Mouse (Mus musculus): ENCODE results near the gene Slc22a12.

Gene Slc22a12

DNA sequence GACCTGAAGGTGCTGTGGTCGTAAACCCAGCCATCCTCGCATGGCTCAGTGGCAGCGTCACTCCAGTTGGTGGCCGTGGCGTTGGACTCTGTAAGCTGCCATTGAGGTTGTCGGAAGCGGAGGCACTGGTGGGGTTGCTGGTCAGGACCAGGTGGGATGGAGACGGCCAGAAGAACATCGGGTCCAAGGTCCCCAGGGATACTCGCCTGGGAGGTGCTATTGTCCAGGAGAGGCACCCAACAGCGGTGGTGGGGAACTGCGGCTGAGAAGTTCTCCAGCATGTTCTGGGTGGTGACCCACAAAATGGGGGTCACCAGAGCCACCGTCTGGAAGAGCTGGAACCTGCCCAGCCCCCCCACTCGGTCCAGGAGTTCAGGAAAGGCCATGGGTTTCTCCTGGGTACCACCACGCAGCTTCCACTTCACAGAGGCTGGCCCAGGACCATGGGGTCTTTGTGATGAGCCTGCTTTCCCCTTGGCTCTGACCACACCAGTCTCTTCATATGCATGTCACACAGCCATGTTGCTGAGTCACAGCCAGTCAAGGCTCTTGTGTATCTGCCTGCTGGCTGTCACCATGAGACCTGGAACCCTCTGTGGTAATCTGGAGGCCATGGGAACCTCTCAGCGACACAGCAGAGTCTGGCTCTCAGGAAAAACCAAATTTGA lies at the start of gene Slc22a12:
TSS of gene Slc22a12 (minus strand) at position 666 of the 668 bp plus-strand sequence.
- no peak for DNase-seq (ENCODE audit: low spot score)

DNA sequence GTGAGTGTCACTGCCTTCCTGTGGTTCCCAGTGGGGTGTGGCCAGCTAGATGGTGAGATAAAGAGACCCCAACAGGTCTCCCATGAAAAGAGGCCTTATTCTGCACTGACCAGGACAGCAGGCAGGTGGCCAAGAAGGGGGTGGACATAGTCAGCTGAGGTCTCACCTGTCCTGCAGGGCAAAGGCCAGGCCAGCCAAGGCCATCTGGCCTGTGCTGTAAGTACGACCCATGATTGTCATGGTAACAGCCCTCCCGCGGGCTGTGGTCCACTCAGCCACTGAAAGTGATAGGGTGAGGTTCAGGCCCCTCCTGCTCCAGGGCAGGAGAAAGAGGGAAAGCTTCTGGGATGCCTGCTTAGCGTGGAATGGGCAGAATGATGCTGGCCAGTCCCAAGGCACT lies 29.2 kb upstream of the Slc22a12 start:
- no peak for DNase-seq (ENCODE audit: low spot score)

DNA sequence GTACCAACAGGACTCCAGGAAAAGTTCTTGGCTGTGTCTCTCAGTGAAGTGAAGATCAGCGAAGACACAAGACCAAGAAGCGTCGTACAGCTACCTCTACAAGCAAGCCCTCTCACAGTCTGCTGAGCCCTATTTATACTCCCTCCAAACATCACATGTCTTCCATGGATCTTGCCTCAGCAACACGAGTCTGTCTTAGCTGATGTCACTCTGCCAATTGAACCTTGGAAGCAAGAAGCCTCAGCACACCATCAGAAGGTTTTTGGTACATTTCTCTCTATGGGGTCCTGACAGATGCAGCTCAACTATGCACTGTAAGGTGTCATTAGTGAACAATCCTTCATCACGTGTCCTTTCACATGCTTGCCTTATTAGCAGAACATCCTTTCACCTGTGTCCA lies 28.6 kb upstream of the Slc22a12 start:
- no peak for DNase-seq (ENCODE audit: low spot score)

DNA sequence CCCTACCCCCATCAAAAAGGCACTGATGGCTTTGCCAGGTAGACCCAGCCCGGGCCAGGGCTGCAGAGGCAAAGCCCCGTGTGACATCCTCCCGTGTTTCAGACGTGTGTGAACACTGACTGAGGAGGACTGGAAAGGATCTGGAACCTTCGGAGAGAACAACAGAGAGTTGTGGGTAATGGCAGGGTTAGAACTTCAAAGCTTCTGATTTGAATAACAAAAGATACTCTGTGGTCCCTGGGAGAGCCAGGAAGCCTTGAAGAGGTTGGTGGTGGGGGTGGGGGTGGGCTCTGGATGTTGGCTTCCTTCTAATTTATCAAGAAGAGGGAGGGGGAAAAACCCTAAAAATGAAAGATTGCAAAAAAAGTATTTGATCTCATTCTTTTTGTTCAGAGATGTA lies 26.7 kb upstream of the Slc22a12 start:
- no peak for DNase-seq (ENCODE audit: low spot score)

DNA sequence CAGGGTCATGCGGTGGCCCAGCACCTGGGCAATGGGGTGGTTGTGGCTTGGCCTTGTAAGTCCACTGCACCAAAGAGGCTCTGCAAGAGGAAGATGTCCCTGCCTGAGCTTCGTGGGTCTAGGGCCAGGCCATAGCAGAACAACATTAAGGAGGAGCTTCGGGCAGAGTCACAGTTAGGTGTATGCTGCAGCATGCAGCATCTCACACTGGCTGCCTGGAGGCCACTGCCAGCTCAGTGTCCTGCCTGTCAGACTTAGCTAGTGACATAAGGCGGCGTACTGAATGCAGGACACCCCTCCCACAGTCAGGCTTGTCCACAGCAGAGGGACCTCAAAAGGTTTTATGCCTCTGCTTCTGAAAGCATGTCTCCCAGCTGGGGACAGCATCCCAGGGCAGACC lies 26.2 kb upstream of the Slc22a12 start:
- DNase-seq (ENCODE audit: low spot score): no peak

DNA sequence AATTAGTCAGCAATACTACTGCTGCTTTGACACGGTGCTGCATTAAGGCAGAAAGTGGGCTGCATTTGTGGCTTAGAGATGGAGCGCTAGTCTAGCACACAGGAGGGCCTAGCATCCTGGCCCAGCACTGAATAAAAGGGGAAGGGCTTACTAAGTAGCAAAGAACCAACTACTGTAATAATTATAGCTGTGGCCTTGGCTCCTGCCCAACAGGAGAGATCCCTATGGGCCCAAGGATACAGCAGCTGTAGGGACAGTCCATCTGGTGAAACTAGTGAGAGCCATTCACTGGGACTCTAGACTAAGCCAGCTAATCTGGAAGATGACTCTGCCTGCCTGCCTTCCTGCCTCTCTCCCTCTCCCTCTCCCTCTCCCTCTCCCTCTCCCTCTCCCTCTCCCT lies 23.6 kb upstream of the Slc22a12 start:
- no peak for DNase-seq (ENCODE audit: low spot score)

DNA sequence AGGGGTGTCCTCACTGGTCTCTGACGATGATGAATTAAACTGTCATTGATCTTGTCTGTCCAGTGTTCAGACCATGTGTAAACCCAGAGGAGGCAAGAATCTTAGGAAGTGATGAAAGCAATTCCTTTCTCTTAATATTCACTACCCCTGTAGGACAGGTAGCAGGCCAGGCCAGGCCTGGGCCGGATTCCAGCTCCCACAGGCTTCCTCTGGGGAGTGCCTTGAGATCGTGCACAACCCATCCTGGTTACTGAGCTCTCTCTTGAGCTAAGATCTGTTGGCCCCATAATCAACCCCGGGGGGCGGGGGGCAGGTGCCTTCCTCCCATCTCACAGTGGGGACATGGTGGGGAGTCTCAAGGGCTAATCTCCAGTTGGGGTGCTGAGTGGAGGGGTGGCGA lies 22.3 kb upstream of the Slc22a12 start:
- no peak for DNase-seq (ENCODE audit: low spot score)

DNA sequence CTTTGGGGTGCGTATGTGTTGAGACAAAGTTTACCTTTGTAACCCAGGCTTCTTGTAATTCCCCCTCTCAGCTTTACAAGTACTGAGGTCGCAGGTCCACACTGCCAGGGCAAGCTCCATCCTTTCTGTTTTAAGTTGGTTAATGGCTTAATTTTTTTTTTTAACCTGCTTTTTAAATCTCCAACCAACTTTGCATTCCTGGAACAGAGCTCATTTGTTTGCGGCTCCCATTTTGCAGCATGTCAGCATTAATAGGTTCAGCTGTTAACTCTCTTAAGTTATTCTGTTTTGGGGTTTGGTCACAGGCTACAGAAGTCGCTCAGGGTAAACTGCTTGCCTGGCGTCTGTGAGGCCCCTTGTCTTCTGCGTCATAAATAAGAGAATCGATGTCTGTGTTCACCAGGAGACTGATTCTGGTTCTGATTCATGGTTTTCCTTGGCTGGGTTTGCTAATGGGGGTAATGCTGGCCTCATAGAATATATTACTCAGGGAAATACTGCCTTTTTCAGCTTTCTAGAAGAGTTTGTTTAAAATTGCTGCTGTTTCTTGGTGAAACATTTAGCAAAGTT lies 17.5 kb upstream of the Slc22a12 start:
- DNase-seq (ENCODE audit: low spot score): no peak

DNA sequence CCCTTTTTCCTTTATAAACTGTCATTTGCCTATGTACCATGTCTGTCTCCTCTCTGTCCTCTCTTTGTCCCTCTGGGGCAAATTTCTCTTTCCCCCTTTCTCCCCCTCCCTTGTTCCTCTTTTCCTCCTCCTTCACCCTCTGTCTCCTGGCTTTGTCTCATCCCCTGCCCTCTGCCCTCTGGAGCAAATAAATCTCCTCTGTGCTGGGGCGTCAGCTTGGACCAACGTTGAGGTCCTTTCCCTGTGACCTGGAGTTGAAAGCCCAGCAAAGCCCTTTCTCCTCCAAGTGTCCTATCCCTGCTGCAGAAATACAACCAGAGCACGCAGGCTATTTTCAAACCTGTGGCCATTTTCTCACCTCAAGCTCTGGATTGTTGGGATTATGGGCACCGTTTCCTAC lies 16.7 kb upstream of the Slc22a12 start:
- no peak for DNase-seq (ENCODE audit: low spot score)

DNA sequence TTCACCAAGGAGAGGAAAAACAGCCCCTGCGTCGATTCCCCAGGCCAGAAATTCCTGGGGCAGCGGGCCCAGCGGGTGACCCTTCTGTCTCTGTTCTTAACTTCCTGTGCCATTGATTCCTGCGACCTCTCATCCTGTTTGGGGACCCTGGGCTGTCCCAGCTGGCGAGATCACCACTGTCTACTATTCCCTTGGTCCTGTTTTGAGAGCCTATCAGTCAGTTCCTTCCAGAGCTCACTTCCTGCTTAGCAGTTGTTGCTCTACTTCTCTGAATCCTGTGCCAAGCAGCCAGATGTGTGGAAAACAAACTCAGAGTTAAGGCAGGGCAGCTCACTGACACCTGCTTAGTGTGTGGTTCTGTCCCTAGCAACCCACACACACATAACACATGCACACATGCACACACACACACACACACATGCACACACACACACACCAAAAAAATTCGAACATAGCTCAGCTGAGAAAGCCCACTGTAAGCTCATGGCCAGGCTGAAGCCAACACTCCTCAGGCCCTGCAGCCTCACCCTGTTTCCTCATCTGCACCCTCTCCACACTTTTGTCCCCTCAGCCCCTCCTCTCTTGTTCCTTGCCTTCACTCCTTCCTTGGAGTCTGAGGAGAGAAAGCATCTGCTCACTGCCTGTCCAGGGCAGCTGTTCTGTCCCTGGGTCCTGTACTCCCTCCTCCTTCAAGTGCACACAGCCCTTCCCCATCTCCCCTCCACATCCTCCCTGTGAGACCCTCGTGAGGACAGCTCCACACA lies 11.2 kb upstream of the Slc22a12 start:
- DNase-seq (ENCODE audit: low spot score): no peak

DNA sequence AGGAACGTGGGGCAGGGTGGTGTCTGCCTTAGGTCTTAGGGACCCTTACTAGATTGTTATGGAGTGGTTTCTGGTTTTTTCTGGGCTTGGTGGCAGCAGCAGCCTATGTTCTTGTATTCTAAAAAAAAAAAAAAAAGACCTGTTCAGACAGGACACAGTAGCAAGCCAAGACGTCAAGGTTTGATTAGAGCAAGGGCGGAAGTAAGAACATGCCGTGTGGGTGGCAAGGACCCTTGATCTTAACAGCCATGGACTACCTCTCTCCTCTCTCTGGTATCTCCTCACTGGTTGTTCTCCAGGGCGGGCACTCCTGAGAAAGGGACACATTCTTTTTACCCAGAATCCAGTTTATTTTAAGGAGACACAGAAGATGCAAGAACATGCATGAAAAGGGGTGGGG lies 10.3 kb upstream of the Slc22a12 start:
- DNase-seq (ENCODE audit: low spot score): no peak

DNA sequence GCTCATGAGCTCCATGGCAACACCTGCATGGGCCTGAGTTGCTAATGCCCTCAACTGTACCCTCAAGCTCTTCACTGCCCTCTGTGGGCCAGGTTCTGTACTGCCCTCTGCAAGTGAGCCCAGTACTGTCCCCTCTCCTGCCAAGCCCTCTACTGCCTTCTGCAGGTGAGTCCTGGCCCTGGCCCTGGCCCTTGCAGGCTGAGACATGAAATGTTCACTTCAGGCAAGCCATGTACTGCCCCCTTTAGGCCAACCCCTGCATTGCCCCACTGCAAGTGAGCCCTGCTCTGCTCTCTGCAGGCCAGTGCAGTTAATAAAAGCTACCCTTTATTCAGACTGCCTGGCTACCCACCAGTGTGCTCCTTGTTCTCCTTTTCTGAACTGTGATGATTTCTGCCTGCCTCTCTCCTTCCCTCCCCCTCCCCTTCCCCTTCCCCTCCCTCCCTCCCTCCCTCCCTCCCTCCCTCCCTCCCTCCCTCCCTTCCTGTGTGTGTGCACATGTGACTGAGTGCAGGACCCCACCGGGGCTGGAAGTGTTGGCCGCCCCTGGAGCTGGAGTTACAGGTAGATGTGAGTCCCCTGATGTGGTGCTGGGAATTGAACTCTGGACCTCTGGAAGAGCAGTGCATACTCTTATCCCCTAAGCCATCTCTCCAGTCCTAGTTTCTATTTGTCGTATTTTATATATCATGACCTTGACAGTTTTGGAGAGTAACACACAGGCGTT lies 9.6 kb upstream of the Slc22a12 start:
- no peak for DNase-seq (ENCODE audit: low spot score)

DNA sequence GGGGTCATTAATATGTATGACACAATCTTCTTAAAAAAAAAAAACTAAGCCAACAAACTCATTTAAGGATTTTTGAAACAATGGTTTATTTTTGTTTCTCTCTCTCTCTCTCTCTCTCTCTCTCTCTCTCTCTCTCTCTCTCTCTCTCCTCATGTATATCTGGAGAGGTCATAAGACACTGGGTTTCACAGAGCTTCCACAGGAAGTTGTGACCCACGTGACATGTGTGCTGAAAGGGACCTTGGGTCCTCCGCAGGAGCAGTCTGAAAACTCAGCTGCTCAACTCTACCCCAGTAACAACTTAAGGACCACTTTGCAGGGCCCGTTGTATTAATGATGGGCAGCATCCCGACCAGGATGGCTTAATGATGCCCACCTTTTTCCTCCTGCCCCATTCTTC lies 8.4 kb upstream of the Slc22a12 start:
- no peak for DNase-seq (ENCODE audit: low spot score)

DNA sequence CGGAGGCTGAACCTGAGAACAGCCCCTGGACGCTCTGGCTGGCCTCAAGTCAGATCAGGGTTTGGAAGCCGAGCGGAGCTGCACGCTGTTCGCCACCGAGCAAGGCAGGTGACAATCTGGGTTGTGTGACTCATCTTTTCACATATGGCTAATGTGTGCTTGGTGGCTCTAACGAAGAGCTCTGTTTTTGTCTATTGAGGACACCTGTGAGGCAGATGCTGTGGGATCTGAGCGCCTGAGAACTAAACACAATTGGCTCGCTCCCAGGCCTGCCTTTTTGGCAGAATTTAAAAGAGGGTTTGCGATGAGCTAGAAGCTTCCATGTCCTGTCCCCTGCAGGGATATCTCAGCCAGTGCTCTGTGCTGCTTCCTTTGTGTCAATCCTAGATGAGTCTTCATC lies 6.7 kb upstream of the Slc22a12 start:
- no peak for DNase-seq (ENCODE audit: low spot score)

DNA sequence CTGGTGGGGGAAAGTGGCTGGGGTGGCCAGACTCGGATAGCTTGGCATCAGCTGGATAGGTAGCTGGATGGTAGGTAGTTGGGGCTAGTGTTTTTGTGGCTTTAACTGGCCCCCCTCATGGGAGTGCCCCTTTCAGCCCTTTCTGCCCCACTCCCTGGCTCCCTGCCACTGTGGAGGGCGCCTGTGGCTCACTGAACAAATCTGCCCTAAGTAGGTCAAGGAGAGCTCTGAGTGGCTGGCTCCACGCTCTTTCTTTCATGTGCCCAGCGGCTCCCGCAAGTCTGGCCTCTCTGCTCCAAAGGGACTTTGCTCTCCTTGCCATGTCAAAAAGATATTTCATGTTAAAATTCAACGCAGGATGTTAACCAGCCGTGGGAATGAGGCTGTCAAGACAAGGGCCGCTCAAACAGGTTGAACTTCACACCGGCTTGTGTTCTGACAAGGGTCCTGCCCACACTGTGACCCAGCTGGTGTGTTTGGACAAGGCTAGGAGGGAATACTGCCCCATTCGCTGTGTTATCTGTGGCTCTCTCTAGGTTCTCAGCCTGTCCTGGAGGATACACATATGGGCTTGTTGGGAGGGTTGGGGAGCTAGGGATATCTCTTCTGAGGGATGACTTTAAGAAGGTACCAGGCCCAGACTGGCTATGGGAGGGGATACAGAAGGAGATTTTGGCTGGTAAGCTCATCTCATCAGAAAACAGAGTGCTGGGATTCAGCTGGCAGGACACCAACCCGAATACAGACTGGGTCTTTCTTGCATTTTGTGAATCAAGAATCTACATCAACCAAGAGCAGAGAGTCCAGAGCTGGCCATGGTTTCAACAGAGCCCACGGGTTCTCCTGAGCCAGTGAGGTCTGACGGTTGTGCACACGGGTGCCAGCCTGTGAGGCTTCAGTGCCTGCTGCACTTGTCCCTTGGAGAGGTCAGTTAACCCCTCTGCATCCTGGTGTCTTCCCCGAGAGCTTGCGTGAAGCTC lies 5.9 kb upstream of the Slc22a12 start:
- DNase-seq (ENCODE audit: low spot score): no peak

DNA sequence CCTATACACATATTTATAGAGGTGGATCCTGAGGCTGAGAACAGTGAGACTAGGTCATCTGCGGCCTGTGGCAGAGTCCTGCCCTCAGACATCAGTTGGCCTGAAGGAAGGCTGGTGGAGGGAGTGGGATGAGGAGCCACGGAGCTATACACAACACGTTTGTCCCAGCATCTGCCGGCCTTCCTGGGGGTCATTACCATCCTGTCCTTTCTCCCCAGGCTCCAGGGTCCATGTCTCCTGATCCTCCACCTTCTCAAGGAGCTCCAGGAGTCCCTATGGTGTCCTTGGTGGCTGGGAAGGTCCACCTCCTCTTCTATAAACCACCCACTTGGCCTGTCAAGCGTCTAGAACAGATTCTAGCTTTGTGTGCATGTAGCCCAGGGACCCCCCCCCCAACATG lies 5.0 kb upstream of the Slc22a12 start:
- DNase-seq (ENCODE audit: low spot score): no peak

DNA sequence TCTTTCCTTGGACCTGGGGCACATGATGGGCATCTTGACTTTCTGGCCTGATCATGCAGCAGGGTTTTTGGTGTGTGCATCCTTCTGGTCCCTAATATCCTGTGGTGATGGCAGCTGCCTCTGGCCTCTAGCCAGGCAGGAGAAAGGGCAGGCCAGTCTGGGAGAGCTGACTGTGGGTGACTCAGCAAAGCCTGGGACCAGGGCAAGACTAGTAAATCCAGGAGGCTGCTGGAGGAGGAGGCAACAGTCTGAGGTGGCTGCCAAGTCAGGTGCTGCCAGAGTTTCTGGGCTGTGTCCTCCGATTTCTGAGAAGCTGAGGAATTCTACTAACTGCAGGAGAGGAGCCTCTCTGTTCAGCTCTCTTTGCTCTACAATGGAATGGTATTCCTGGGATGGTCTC lies 3.3 kb upstream of the Slc22a12 start:
- DNase-seq (ENCODE audit: low spot score): no peak

DNA sequence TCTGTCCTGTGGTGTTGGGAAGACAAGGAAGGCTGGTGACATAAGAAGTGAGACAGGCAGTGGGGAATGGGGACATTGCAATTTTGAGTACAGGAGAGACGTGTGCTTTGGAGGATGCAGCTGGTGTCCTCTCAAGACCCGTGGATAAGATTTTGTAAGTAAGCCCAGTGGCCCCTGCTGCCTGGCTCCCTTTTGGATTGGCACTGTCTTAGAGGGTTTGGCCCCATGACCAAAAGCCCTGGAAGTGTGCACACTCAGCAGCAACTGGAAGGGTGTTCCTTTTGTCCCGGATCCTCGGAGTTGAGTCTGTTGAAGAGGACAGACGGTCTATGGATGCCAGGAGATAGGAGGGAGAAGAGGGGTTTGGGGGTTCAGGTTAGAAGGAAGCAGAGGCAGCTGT lies 2.6 kb upstream of the Slc22a12 start:
- no peak for DNase-seq (ENCODE audit: low spot score)

DNA sequence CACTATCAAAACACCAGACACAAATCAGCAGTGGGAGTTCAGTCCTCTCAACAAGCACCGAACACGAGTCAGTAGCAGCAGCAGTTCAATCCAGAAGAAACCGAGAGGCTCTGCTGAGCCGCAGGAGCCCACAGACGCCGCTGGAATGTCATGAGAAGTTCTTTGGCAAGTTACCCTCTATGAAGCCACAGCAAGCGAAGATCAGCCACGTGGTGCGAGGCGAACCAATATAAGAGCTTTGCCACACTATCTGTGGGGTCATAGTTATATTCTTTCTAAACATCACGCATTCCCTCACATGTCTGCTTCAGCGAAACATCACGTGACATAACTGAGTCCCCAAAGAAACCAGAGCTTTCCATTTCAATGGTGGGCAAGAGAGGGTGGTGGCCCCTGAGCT lies 1.9 kb upstream of the Slc22a12 start:
- DNase-seq (ENCODE audit: low spot score): no peak

DNA sequence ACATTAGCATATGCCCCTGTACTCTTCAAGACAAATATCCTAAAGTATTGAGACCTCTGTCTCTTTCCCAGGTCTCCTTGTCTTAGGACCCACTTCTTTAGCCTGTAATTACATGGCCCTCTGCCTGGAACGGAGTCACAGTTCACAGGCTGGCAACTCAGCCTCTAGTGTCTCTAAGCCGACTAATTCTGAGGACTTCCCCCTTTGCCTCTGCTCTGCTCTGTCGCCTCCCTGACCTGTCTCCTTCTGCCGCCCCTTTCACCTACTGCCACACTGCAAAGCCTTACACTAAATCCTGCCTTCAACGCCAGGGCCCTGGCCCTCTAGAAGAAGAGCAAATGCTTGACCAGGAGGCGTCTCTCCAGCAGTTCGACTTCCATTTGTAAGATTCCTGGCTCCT lies 686 bp upstream of the Slc22a12 start:
- no peak for DNase-seq (ENCODE audit: low spot score)

DNA sequence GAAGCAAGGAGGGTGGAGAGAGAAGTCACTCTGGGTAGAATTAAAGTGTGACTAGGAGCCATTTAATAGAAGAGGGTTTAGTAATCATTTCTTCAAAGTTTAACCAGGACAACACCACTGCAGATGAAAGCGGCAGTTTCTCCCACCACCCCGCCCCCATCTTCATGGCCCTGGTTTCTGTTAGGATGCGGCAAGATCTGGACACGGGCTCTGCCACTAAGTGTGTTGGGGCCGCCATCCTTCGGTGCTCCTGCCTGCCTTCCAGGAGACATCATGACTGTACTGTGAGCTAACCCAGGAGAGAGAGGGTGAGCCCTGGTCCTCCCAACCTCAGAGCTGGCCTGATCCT lies 177 bp upstream of the Slc22a12 start:
- no peak for DNase-seq (ENCODE audit: low spot score)

DNA sequence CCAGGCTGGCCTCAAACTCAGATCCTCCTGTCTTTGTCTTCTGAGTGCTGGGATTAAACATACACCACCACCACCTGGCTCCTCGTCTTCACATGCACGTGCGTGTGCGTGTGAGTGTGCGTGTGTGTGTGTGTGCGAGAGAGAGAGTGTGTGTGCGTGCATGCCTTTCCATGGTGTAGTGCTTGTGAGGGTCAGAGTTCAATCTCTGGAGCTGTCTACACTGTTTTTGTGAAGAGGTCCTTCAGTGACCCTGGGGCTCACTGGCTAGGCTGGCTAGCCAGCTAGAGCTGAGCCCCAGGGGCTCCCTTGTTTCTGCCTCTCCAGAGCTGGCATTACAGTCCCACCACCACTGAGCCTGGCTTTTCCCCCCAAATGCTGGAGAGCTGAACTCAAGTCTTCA lies 1.3 kb downstream of the Slc22a12 start:
- no peak for DNase-seq (ENCODE audit: low spot score)

All from urinary bladder, postnatal 10 days (tissue).